Mouse (Mus musculus) left cerebral cortex, postnatal 10 days (tissue): Measurements from ENCODE around the gene Tnrc6a. TPM values are rescaled to one million over a fixed set of nuclear protein-coding genes. Genes with fewer than 3 reads are reported as not detected.

Experiments used
- DNase-seq, 2 experiments: peaks; one replicate each; pipeline ENCODE4 v3.0.0; 2021 to 2022; ENCODE audit warnings: low spot score in 2 of 2, mixed read lengths in 1 of 2; ENCODE audit errors: extremely low spot score in 1 of 2
- intact Hi-C: fragments of 180-260 bp; cut with DNase I; formaldehyde crosslinking; loops from one replicate; pipeline ENCODE4 v1.15.1; 2025
- total RNA-seq, 2 experiments: library from RNA; stranded (reverse); gene quantifications; 2 replicates each; pipeline ENCODE4 v1.2.3; 2021

Tnrc6a gene
- total RNA-seq, 2 experiments from 2014 or later, result 57.9 to 59.4 TPM

DNA sequence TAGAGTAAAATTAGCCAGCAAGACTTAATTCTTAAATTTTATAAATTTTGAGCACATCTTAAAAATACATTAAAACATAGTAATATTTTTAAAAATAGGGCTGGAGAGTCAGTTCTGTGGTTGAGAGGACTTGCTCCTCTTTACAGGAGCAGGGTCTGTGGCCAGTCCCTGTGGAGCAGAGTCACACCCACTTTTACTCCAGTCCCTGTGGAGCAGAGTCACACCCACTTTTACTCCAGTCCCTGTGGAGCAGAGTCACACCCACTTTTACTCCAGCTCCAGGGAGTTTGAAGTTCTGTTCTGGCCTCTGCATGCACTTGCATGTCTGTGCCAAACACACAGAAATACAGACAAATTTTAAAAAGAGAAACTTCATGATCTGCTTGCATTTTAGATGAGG, 53.5 kb downstream of the Tnrc6a start:
- intact Hi-C loops, result no loop called here
- DNase-seq, result no peak

- DNase-seq, result no peak
- intact Hi-C loops, result loop anchor here (5.0 kb wide), 1 partner anchor 185 kb away; no protein-coding TSS in a partner anchor
These were observed 58.4 kb downstream of the Tnrc6a start for GRCm38 (mm10) chr7:123181787-123182701.

DNA sequence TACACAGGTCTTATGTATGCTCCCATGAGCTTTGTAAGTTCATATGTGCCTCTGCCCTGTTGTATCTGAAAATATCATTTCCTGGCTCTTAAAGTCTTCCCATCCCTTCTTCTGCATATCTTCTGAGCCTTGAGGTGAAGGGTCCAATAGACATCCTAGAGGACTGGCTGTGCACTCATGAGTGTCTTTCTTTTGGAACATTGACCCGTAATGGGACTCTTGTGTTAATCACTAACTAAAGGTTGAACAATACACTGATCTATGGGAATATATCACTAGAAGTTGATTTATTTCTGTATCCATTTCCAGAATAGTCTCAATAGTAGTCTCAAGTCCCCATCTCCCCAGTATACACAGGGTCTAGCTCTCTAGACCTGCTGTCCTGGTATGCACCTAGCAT, 61.2 kb downstream of the Tnrc6a start:
- no peak for DNase-seq
- intact Hi-C loops, result loop anchor here (5.0 kb wide), 1 partner anchor 188 kb away; no protein-coding TSS in a partner anchor

DNA sequence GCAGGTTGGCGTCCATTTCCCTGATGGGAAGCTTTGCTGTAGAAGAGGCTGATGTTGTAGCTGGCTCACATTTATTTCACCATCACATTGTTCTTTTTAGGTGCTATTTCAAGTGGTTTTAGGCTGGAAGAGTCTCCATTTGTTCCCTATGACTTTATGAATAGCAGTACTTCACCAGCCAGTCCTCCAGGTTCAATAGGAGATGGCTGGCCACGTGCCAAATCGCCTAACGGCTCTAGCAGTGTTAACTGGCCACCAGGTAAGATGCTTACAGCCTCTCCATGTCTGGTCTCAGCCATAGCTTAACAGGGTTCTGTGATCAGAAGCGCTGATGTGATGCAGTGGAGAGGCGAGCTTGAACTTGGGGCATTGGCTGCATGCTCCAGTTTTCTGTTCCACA, 62.8 kb downstream of the Tnrc6a start:
- DNase-seq, result no peak
- intact Hi-C loops, result no loop called here

- intact Hi-C loops, result no loop called here
- DNase-seq, result no peak
These were observed 63.6 kb downstream of the Tnrc6a start for GRCm38 (mm10) chr7:123187246-123187645.

- intact Hi-C loops, result no loop called here
- no peak for DNase-seq
These were observed 64.8 kb downstream of the Tnrc6a start for GRCm38 (mm10) chr7:123188462-123188861.

DNA sequence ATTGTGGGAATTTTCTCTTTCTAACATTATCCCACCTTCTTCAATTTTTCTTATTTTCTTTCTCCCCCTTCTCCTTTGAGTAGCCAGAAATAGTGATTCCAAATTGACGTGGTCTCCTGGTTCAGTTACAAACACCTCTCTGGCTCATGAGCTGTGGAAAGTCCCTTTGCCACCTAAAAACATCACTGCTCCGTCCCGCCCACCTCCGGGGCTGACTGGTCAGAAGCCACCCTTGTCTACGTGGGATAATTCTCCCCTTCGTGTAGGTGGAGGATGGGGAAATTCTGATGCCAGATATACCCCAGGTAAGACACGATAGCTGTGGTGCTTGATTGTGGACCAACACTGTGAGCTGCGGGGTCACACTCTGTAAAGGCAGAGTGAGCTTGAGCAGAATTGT, 66.1 kb downstream of the Tnrc6a start:
- intact Hi-C loops, result no loop called here
- DNase-seq, result no peak

DNA sequence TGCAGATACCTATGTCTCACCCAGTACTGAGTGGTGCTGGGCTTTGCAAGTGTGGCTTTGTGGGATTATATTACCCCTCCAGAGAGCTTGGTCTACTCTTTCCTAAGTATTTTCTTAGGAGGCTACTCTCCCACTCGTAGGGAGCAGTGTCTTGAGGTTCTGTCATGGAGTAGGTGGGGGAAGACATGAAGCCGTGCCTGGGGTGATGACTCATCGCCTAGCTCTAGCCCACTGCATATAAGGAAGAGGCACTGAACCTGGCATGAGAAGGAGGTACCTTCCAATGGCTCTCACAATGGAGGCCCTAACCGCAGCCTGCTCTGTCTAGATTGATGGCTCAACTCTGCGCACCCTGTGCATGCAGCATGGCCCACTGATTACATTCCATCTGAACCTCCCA, 68.0 kb downstream of the Tnrc6a start:
- intact Hi-C loops, result no loop called here
- DNase-seq, result no peak

DNA sequence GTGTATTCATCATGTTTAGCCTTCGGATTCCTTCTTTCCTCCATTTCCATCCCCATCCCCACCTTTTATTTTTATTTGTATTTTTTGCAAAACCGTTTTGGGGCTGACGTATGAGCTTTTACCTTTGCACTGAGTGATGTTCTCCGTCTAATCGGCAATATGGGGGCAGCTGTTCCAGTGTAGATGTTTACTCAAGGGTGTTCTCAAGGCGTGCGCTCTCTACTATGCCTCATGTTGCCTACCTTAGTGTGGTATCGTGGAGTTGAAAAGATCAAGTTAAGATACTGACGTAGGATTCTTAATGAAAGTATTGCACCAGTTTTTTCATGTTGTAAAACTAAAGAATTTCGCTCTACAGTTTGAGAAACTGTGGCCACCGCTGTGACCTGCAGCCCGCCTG, 69.5 kb downstream of the Tnrc6a start:
- no peak for DNase-seq
- intact Hi-C loops, result no loop called here

GRCm38 (mm10) chr7:123194696-123195095, 71.0 kb downstream of the Tnrc6a start:
- DNase-seq, result no peak
- intact Hi-C loops, result no loop called here

DNA sequence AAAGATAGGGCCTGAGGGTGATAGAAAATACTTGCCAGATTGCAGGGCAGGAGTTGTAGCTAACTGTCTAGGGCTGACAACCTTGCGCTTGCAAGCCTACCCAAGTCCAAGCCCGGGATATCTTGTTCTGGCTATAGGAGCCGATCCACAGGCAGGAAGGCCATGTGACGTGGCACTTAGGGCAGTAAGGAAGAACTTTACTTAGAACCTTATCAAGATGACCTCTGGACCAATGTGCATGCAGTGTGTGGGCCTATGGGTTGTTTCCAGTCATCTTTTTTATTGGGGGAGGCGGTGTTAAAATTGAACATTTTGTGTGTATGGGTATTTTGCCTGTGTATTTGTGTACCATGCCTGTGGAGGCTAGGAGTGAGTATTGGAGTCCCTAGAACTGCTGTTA, 72.7 kb downstream of the Tnrc6a start:
- no peak for DNase-seq
- intact Hi-C loops, result no loop called here

DNA sequence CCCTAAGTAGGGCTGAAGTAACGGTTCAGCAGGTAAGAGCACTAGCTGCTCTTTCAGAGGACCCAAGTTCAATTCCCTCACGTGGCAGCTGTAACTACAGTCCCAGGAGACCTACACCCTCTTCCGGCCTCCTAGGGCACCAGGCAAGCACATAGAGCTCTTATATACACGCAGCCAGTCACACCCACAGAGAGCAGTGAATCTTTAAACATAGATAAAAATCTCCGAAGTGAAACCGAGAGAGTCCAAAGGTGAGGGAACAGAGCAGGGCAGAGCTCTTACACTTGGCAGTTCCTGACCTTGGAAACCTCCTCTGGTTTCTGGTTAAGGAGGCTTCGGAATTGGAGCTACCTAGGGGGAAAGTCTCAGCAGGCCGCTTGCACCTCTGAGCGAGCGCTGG, 75.0 kb downstream of the Tnrc6a start:
- intact Hi-C loops, result no loop called here
- no peak for DNase-seq

- intact Hi-C loops, result no loop called here
These were observed 75.5 kb downstream of the Tnrc6a start for GRCm38 (mm10) chr7:123199151-123199550.

DNA sequence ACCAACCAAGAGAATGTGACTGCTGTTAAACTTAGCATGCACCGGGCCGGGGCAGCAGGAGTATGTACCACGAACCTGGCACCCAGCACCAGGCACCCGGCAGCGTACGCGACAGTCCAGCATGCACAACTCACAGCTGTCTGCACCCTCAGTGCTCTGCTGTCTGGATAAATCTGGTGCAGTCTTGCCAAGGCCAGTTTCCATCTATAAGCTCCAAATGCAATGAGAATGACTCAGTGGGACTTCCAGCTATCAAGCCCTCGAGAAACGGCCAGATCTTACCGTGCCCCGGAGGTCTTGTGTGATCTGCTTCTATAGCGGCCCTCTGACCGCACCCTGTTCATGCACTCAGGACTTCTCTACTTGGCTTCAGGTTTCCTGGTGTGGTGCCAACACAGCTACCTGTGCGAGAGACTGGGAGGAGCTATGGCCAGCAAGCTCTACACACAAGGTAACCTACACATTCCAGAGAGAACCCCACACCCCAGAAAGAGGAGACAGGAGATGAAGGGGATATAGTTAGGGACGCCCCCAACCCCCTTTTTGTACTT, 76.0 kb downstream of the Tnrc6a start:
- DNase-seq, result no peak
- intact Hi-C loops, result no loop called here

More at GRCm38 (mm10) chr7:123199151-123199550, 75.5 kb downstream of the Tnrc6a start:
- DNase-seq, result no peak

- intact Hi-C loops, result no loop called here
- DNase-seq, result no peak
These were observed 77.0 kb downstream of the Tnrc6a start for GRCm38 (mm10) chr7:123200722-123201121.

- intact Hi-C loops, result loop anchor here (2.0 to 5.0 kb wide), 2 partner anchors 172 to 260 kb away; no protein-coding TSS in a partner anchor
- peak; percentile 54 to 73 for DNase-seq
These were observed 81.6 kb downstream of the Tnrc6a start for GRCm38 (mm10) chr7:123205261-123205660.

GRCm38 (mm10) chr7:123207561-123207960, 83.9 kb downstream of the Tnrc6a start:
- intact Hi-C loops, result loop anchor here (5.0 kb wide), 1 partner anchor 170 kb away; no protein-coding TSS in a partner anchor
- DNase-seq, result no peak

DNA sequence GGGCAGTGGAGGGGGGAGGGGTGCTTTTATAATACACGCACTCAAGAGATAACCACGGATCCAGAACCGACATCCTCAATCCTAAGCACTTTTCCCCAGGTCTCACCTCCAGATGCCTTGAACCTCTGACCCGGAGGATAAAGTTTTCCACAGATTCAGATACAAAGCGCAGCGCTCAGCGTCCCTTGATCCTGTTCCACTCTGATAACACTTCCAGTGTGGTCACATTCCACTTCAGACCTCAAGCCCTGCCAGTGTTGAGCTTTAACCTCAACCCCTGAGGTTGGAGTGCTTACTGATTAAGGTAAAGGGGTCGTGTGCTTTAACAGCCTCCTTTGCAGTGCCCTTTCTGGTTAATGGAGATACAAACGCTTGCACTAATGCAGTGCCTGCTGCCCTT, 86.2 kb downstream of the Tnrc6a start:
- intact Hi-C loops, result loop anchor here (5.0 kb wide), 1 partner anchor 167 kb away; no protein-coding TSS in a partner anchor
- no peak for DNase-seq

- intact Hi-C loops, result no loop called here
- DNase-seq, result no peak
These were observed 87.8 kb downstream of the Tnrc6a start for GRCm38 (mm10) chr7:123211461-123211860.

- intact Hi-C loops, result no loop called here
- DNase-seq, result no peak
These were observed 88.6 kb downstream of the Tnrc6a start for GRCm38 (mm10) chr7:123212316-123212715.
